8 mouse cellular contexts compared by ENCODE assay signal in the genomic region with DNA sequence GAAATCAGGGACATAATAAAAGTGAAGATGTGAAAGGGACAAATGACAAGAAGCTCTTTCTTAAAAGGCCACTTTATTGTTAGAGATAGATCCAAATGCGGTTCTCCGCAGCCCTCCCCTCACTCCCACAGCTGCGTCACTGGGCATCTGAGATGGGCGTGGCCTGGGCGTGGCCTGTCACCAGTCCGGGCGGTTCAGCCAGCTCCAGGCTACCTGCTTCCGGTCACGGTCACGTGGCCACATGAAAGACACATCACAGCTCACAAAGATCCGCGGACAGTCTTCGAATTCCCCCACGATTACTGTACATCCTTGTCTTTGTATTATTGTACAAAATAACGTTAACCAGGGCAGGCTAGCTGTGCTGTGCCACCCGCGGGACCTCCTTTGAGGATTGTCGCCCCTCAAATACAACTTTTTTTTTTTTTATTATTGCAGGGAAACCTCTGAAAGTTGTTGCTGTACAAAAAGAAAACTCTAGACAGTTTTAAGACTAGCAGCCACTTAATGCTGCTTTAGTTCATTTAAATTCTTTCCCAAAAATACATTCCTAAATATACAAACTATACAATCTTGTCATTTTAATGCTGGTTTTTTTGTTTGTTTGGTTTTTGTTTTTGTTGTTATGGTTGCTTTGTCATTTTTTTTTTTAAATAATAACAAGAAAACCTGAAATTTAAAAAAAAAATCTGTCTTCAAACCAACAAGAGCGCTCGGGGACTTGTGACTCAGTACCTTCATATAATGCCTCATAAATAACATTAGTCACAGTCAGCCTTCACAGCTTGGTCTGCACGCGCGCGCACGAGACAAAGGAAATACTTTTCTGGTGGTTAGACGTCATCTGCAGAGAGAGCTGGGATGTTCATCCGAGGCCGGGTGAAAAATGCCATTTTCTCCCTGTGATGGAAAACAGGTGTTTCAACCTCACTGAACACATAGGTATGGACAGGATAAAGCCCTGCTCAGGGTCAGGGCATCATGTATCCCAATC. TPM values are rescaled to one million over a fixed set of nuclear protein-coding genes. Genes with fewer than 3 reads are reported as not detected.
DNase-seq lines count a peak whose midpoint lies in the region; ATAC-seq and TF ChIP-seq lines count a peak whose summit lies in the region.

No protein-coding gene starts in this region.

- TF ChIP-seq CTCF in ES-Bruce4 (IDR thresholded peaks at IDR 0.05; ENCODE audit: low read depth, low read length), result no peak
- TF ChIP-seq CTCF in liver, postnatal 0 days (IDR thresholded peaks at IDR 0.05; ENCODE audit: low read depth), result no peak

- no peak for TF ChIP-seq POLR2A in ES-Bruce4 (IDR thresholded peaks at IDR 0.05; ENCODE audit: insufficient read depth, low read length)

- peak; percentile 76; the same call in 1 of the 2 replicates for TF ChIP-seq EP300 in ES-Bruce4 (IDR thresholded peaks at IDR 0.05; ENCODE audit: insufficient read depth, low read depth, low read length)
- TF ChIP-seq EP300 in liver, postnatal 0 days (IDR thresholded peaks at IDR 0.05; ENCODE audit: low read depth), result no peak

- WGBS in forebrain, embryonic 14.5 days, result 32% methylated on average over 28 of the region's 28 CpGs
- 20% methylated on average over 28 of the region's 28 CpGs for WGBS in liver, postnatal 0 days (ENCODE audit: insufficient replicate concordance)
- WGBS in neural tube, embryonic 13.5 days, result 6% methylated on average over 28 of the region's 28 CpGs

- H3K36me3 ChIP-seq in ES-Bruce4 (ENCODE audit: control insufficient read depth, insufficient read depth, low read length, poor library complexity, severe bottlenecking), result 0 out of 2 replicates have a peak, but pooled peaks cover 4% of the 10 kb centered on the region
- peaks cover 29% of the 10 kb centered on the region for H3K36me3 ChIP-seq in forebrain, embryonic 14.5 days (ENCODE audit: control insufficient read depth, insufficient read depth, low read length)
- H3K36me3 ChIP-seq in liver, postnatal 0 days (replicated peaks; ENCODE audit: insufficient read depth, low read length), result peaks cover 3% of the 10 kb centered on the region
- peaks cover 8% of the 10 kb centered on the region; the same call in 1 of the 2 replicates for H3K36me3 ChIP-seq in neural tube, embryonic 13.5 days

- H3K4me1 ChIP-seq in ES-Bruce4 (ENCODE audit: control insufficient read depth, insufficient read depth, low read length), result no peaks in the 10 kb centered on the region
- H3K4me1 ChIP-seq in forebrain, embryonic 14.5 days (ENCODE audit: control insufficient read depth, insufficient read depth, low read length), result peaks cover 8% of the 10 kb centered on the region; the same call in 1 of the 2 replicates
- peaks cover 4% of the 10 kb centered on the region for H3K4me1 ChIP-seq in liver, postnatal 0 days (ENCODE audit: insufficient read depth)
- H3K4me1 ChIP-seq in neural tube, embryonic 13.5 days (replicated peaks), result peaks cover 20% of the 10 kb centered on the region

- H3K9ac ChIP-seq in ES-Bruce4 (ENCODE audit: low read depth, poor library complexity, severe bottlenecking), result no peak overlapping the region
- H3K9ac ChIP-seq in forebrain, embryonic 14.5 days (ENCODE audit: low read length), result peak overlapping the region; percentile 37; the same call in 1 of the 2 replicates
- H3K9ac ChIP-seq in liver, postnatal 0 days (replicated peaks), result 0 out of 2 replicates have a peak overlapping the region, but pooled peaks have one; percentile 44
- H3K9ac ChIP-seq in neural tube, embryonic 13.5 days, result peak overlapping the region; percentile 46

- H3K27me3 ChIP-seq in ES-Bruce4 (ENCODE audit: control insufficient read depth, insufficient read depth, low read length, poor library complexity, severe bottlenecking), result no peaks in the 10 kb centered on the region
- no peaks in the 10 kb centered on the region for H3K27me3 ChIP-seq in forebrain, embryonic 14.5 days (replicated peaks; ENCODE audit: control insufficient read depth, insufficient read depth, low read length)
- H3K27me3 ChIP-seq in liver, postnatal 0 days (ENCODE audit: insufficient read depth, low read length), result no peaks in the 10 kb centered on the region
- no peaks in the 10 kb centered on the region for H3K27me3 ChIP-seq in neural tube, embryonic 13.5 days

- H3K9me3 ChIP-seq in ES-Bruce4 (replicated peaks; ENCODE audit: control insufficient read depth, insufficient read depth, low read length, poor library complexity, severe bottlenecking), result no peaks in the 10 kb centered on the region
- no peaks in the 10 kb centered on the region for H3K9me3 ChIP-seq in forebrain, embryonic 14.5 days (replicated peaks; ENCODE audit: control insufficient read depth, low read length)
- H3K9me3 ChIP-seq in liver, postnatal 0 days (ENCODE audit: low read length), result no peaks in the 10 kb centered on the region
- no peaks in the 10 kb centered on the region for H3K9me3 ChIP-seq in neural tube, embryonic 13.5 days

- intact Hi-C loops in heart, postnatal 25 days (cut with DNase I), result no loop called here

- no peak overlapping the region for H3K4me3 ChIP-seq in ES-Bruce4 (ENCODE audit: low read depth, low read length)
- H3K4me3 ChIP-seq in forebrain, embryonic 14.5 days (ENCODE audit: low read depth, low read length), result peak overlapping the region; percentile 13
- H3K4me3 ChIP-seq in liver, postnatal 0 days (ENCODE audit: low read depth, low read length), result peak overlapping the region; percentile 33
- peak overlapping the region; percentile 36 for H3K4me3 ChIP-seq in neural tube, embryonic 13.5 days

- DNase-seq in cerebellum, adult 11 months, result peak; percentile 79
- peak; percentile 86 for DNase-seq in forebrain, embryonic 14.5 days (ENCODE audit: low spot score)
- DNase-seq in heart, postnatal 25 days (ENCODE audit: low spot score), result peak; percentile 81
- peak; percentile 81 for DNase-seq in layer of hippocampus, adult 11-12 months (ENCODE audit: low spot score)
- DNase-seq in liver, postnatal 0 days, result peak; percentile 91
- peak; percentile 34 for DNase-seq in telencephalon, adult 2 months (ENCODE audit: low read depth, low spot score)

- no peak overlapping the region for H3K27ac ChIP-seq in ES-Bruce4 (ENCODE audit: insufficient read depth, low read length)
- no peak overlapping the region for H3K27ac ChIP-seq in forebrain, embryonic 14.5 days (ENCODE audit: low read depth, low read length)
- H3K27ac ChIP-seq in liver, postnatal 0 days (ENCODE audit: low read depth), result no peak overlapping the region
- H3K27ac ChIP-seq in neural tube, embryonic 13.5 days (replicated peaks), result peak overlapping the region; percentile 59; the same call in 1 of the 2 replicates

- peak; percentile 74 for ATAC-seq in forebrain, embryonic 14.5 days
- ATAC-seq in liver, postnatal 0 days, result peak; percentile 62
- peak; percentile 80 for ATAC-seq in neural tube, embryonic 13.5 days (ENCODE audit: low read depth)

- peak overlapping the region; percentile 53 for H3K4me2 ChIP-seq in forebrain, embryonic 14.5 days (ENCODE audit: low read length)
- H3K4me2 ChIP-seq in liver, postnatal 0 days (ENCODE audit: low read depth, low read length), result peak overlapping the region; percentile 76
- peak overlapping the region; percentile 59 for H3K4me2 ChIP-seq in neural tube, embryonic 13.5 days

RNA-seq across cellular contexts. Expression of a gene that starts 4.3 kb away (rescaled TPM):
- polyA plus RNA-seq in ES-Bruce4 (2011; ENCODE audit: insufficient read depth, insufficient read length, low read depth, missing spikeins), result 166 and 177 TPM in 2 replicates
- polyA plus RNA-seq in forebrain, embryonic 14.5 days (2014; fragmentation: Nextera tagmentation; extraction: Ambion mirVana), result 83.2 and 86.7 TPM in 2 replicates
- 10 to 100 TPM; 36.8 to 38.4 TPM for total RNA-seq in heart, postnatal 25 days (2021)
- polyA plus RNA-seq in liver, postnatal 0 days (2015; fragmentation: Nextera tagmentation; extraction: Ambion mirVana), result 26.9 and 28.3 TPM in 2 replicates
- 73.9 and 78.9 TPM in 2 replicates for polyA plus RNA-seq in neural tube, embryonic 13.5 days (2015; fragmentation: Nextera tagmentation; extraction: Ambion mirVana)

RNA-seq across cellular contexts. Expression of a gene that starts 40.0 kb away (rescaled TPM):
- polyA plus RNA-seq in ES-Bruce4 (2011; ENCODE audit: insufficient read depth, insufficient read length, low read depth, missing spikeins), result not detected in 2 replicates
- 6.7 and 12.4 TPM in 2 replicates for polyA plus RNA-seq in forebrain, embryonic 14.5 days (2014; fragmentation: Nextera tagmentation; extraction: Ambion mirVana)
- not detected for total RNA-seq in heart, postnatal 25 days (2021)
- not detected in 2 replicates for polyA plus RNA-seq in liver, postnatal 0 days (2015; fragmentation: Nextera tagmentation; extraction: Ambion mirVana)
- polyA plus RNA-seq in neural tube, embryonic 13.5 days (2015; fragmentation: Nextera tagmentation; extraction: Ambion mirVana), result 24.2 and 24.8 TPM in 2 replicates

Comparison
In these comparisons a context has a peak if more than half of its experiments do, and no peak if none do; other contexts are left out.
1. DNase-seq: peak in every context shown above with its lines; median percentile 91 in liver, postnatal 0 days; 86 in forebrain, embryonic 14.5 days; 81 in heart, postnatal 25 days; 81 in layer of hippocampus, adult 11-12 months; 79 in cerebellum, adult 11 months; 34 in telencephalon, adult 2 months.